Mouse (Mus musculus) lung, postnatal 0 days (tissue): ENCODE measurements around the gene Ehd3.

Source experiments
- CTCF ChIP-seq: IDR thresholded peaks from 2 replicates; pipeline ENCODE4 v1.5.1; 2016; ENCODE audit warnings: antibody characterized with exemption, mild to moderate bottlenecking
- EP300 ChIP-seq: IDR thresholded peaks from 2 replicates; pipeline ENCODE4 v1.6.1; 2016; ENCODE audit warnings: antibody characterized with exemption, mild to moderate bottlenecking, control low read depth

GRCm38 (mm10) chr17:73822255-73822654, 18.3 kb downstream of the Ehd3 start:
- TF ChIP-seq EP300 (no peak), CTCF (no peak)
